Mouse (Mus musculus): Measurements from ENCODE around the gene Apol10b.
"Not testable (repeated sequence)": the region's sequence is repeated elsewhere in the genome, so short reads cannot be mapped to it uniquely, and the experiment has no call there.

GRCm38 (mm10) chr15:77539221-77539620, 56.7 kb downstream of the Apol10b start:
- not testable (repeated sequence) for TF ChIP-seq ZC3H11A (IDR thresholded peaks at IDR 0.05; ENCODE audit: borderline replicate concordance, low read depth, low read length); ZNF384 (IDR thresholded peaks at IDR 0.05; ENCODE audit: low read depth, low read length); MAFK (IDR thresholded peaks at IDR 0.05; ENCODE audit: insufficient read depth, low read depth, low read length)
